Mouse (Mus musculus) neutrophil, adult 5-6 weeks (primary cell): ENCODE results near the gene Rdh16. TPM values are rescaled to one million over a fixed set of nuclear protein-coding genes. Genes with fewer than 3 reads are reported as not detected.
"Not testable (repeated sequence)": the region's sequence is repeated elsewhere in the genome, so short reads cannot be mapped to it uniquely, and the experiment has no call there.

ENCODE experiments used
- ATAC-seq: fragments of 151-379, 151-347 bp; 2 replicates; pipeline ENCODE4 v1.8.0; 2017; ENCODE audit warnings: mild to moderate bottlenecking, moderate TSS enrichment; ENCODE audit not compliant: insufficient number of reproducible peaks, poor library complexity, low FRiP score, severe bottlenecking; ENCODE audit errors: extremely low read depth
- total RNA-seq: library from RNA; stranded (forward); fragments of 200-1000 nt; gene quantifications from 2 replicates; pipeline ENCODE4 v1.2.3, GENCODE M21; 2017

Gene Rdh16
- total RNA-seq, 1 experiment from 2014 or later = not detected

GRCm38 (mm10) chr10:127886971-127887370 lies 86.0 kb downstream of the Rdh16 start:
- no peak for ATAC-seq

- no peak for ATAC-seq
These were observed 87.7 kb downstream of the Rdh16 start, which contains the start of gene Rdh7 for GRCm38 (mm10) chr10:127888605-127889004. Gene Rdh7, minus strand, starts transcription at chr10:127888817.

- no peak for ATAC-seq
These were observed 90.5 kb downstream of the Rdh16 start for GRCm38 (mm10) chr10:127891481-127891880.

GRCm38 (mm10) chr10:127893163-127894022 lies 92.4 kb downstream of the Rdh16 start:
- ATAC-seq = not testable (repeated sequence)

Other genes with a start within 250 kb of the Rdh16 start
- gene Lrp1, start 180.0 kb upstream of the Rdh16 start, total RNA-seq = 6.3 and 15.1 TPM in 2 replicates
- 258 and 273 TPM in 2 replicates for gene Stat6, start 158.2 kb upstream of the Rdh16 start, total RNA-seq
- gene Nemp1, start 134.3 kb upstream of the Rdh16 start, total RNA-seq = 42.6 and 45.7 TPM in 2 replicates
- gene Nab2, start 132.6 kb upstream of the Rdh16 start, total RNA-seq = 19.0 and 19.3 TPM in 2 replicates
- 1.5 and 2.3 TPM in 2 replicates for gene Myo1a, start 96.0 kb upstream of the Rdh16 start, total RNA-seq
- not detected in 2 replicates for gene Tac2, start 76.7 kb upstream of the Rdh16 start, total RNA-seq
- 20.7 and 25.7 TPM in 2 replicates for gene Zbtb39, start 61.6 kb upstream of the Rdh16 start, total RNA-seq
- gene Gpr182, start 49.4 kb upstream of the Rdh16 start, total RNA-seq = 0.12 and 0.23 TPM in 2 replicates
- gene Rdh1, start 41.4 kb upstream of the Rdh16 start, total RNA-seq = 0.37 and 0.47 TPM in 2 replicates
- not detected in 2 replicates for gene Rdh16f1, start 41.4 kb upstream of the Rdh16 start, total RNA-seq
- gene Rdh9, start 24.8 kb upstream of the Rdh16 start, total RNA-seq = 1.7 TPM in 1 of 2 replicates, not detected in the other
- gene Rdh19, start 48.8 kb downstream of the Rdh16 start, total RNA-seq = not detected in 2 replicates
- gene Rdh16f2, start 65.3 kb downstream of the Rdh16 start, total RNA-seq = not detected in 2 replicates
- not detected in 2 replicates for gene Rdh7, start 87.7 kb downstream of the Rdh16 start, total RNA-seq
- gene Sdr9c7, start 97.4 kb downstream of the Rdh16 start, total RNA-seq = not detected in 2 replicates
- not detected in 2 replicates for gene Hsd17b6, start 206.5 kb downstream of the Rdh16 start, total RNA-seq
- gene Prim1, start 214.0 kb downstream of the Rdh16 start, total RNA-seq = 14.2 and 18.0 TPM in 2 replicates
- 597 and 674 TPM in 2 replicates for gene Naca, start 234.4 kb downstream of the Rdh16 start, total RNA-seq